Mouse (Mus musculus) hindbrain, postnatal 0 days (tissue): Measurements from ENCODE around the gene Rgs6. TPM values are rescaled to one million over a fixed set of nuclear protein-coding genes. Genes with fewer than 3 reads are reported as not detected.

Source experiments
- ATAC-seq: fragments of 200-750 bp; cut with Nextera tagmentation; 2 replicates; pipeline ENCODE4 v1.8.0; 2017; ENCODE audit warnings: mild to moderate bottlenecking, moderate TSS enrichment, moderate library complexity
- DNase-seq: peaks from one replicate; pipeline ENCODE4 v3.0.0-alpha.2; 2015; ENCODE audit warnings: low spot score
- H3K27ac ChIP-seq: fragments of 300-500 bp; sonication (generic); 2 replicates; pipeline ENCODE4 v1.5.1; 2014; ENCODE audit warnings: mild to moderate bottlenecking
- H3K27me3 ChIP-seq: fragments of 300-500 bp; sonication (generic); 2 replicates; pipeline ENCODE4 v1.6.1; 2014; ENCODE audit warnings: low read length, mixed read lengths; ENCODE audit not compliant: insufficient read depth
- H3K36me3 ChIP-seq: fragments of 300-500 bp; sonication (generic); 2 replicates; pipeline ENCODE4 v1.6.1; 2014; ENCODE audit warnings: low read length, mixed read lengths; ENCODE audit not compliant: insufficient read depth
- H3K4me1 ChIP-seq: fragments of 300-500 bp; sonication (generic); 2 replicates; pipeline ENCODE4 v1.6.1; 2014; ENCODE audit warnings: antibody characterized with exemption, low read length, mixed read lengths; ENCODE audit not compliant: insufficient read depth
- H3K4me2 ChIP-seq: fragments of 300-500 bp; sonication (generic); 2 replicates; pipeline ENCODE4 v1.6.1; 2014; ENCODE audit warnings: low read depth, mild to moderate bottlenecking, low read length, moderate library complexity, mixed read lengths
- H3K4me3 ChIP-seq: fragments of 300-500 bp; sonication (generic); 2 replicates; pipeline ENCODE4 v1.5.1; 2014; ENCODE audit warnings: low read length
- H3K9ac ChIP-seq: fragments of 300-500 bp; sonication (generic); replicated peaks from 2 replicates; pipeline ENCODE4 v1.6.1; 2014; ENCODE audit warnings: mild to moderate bottlenecking, low read length, moderate library complexity, mixed read lengths
- H3K9me3 ChIP-seq: fragments of 300-500 bp; sonication (generic); 2 replicates; pipeline ENCODE4 v1.6.1; 2016; ENCODE audit warnings: low read length, mixed read lengths
- CTCF ChIP-seq: IDR thresholded peaks from 2 replicates; pipeline ENCODE4 v1.5.1; 2016; ENCODE audit warnings: antibody characterized with exemption, control low read depth, low read depth
- WGBS: fragments of 180-500 bp; shearing (Covaris S2); extraction: QIAGEN DNeasy Blood & Tissue Kit; methylation state at CpG from one replicate; pipeline ENCODE4 v1.1.7; 2014; 5-methylcytosine and 5-hydroxymethylcytosine counted together
- polyA plus RNA-seq: library from polyadenylated mRNA; unstranded; fragments of >200 nt; fragmentation: Nextera tagmentation; extraction: Ambion mirVana; gene quantifications from 2 replicates; pipeline ENCODE4 v1.2.1, GENCODE M21; 2015
- total RNA-seq: library from RNA; depleted of rRNA; stranded (reverse); fragments of >200 nt; gene quantifications from 2 replicates; pipeline ENCODE4 v1.2.3, GENCODE M21; 2014

The Rgs6 gene
- total and polyA plus RNA-seq, 2 experiments from 2014 or later, result 14.3 to 16.4 TPM

DNA sequence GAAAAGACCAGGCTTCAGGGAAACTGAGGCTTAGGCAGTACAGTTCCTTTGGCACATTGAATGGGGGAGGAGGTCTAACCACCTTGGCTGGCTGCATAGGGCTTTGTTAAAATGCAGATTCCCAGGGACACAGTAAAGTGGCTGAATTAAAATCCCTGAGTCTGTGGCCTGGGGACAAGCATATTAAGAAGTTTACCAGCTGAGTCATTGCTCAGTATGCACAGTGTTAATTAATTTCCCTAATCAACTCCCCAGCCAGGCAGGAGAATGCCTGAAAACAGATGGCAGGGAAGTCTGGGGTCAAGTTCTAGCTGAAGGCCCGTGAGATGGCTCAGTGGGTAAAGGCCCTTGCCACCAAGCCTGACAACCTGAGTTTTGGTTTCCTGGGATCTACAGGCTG lies 15.2 kb downstream of the Rgs6 start:
- H3K4me3 ChIP-seq, result no peak overlapping the region
- DNase-seq, result no peak
- TF ChIP-seq CTCF, result no peak
- no peaks in the 10 kb centered on the region for H3K4me1 ChIP-seq
- WGBS, result 30% methylated on average over 1 of the region's 1 CpGs
- H3K9me3 ChIP-seq, result no peaks in the 10 kb centered on the region
- no peak overlapping the region for H3K9ac ChIP-seq
- H3K27ac ChIP-seq, result no peak overlapping the region
- no peaks in the 10 kb centered on the region for H3K27me3 ChIP-seq
- H3K4me2 ChIP-seq, result no peak overlapping the region
- no peak for ATAC-seq
- no peaks in the 10 kb centered on the region for H3K36me3 ChIP-seq

DNA sequence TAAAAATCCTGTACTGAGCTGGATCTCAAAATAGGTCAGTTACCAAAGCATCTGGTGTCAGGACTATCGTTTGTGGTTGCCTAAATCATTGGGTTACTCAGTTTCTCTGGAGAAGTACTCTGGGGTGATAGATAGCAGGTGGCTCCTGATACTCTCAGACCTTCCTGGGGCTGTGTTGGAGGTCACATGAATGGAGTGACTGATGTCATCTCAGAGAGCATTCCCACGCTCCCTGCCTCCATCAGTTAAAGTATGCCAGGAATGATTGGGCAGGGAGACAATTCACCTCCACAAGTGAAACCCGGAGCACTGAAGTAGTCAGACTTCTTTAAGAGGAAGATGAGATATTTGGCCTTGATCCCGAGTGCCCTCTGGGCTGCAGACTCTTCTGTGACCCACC lies 15.9 kb downstream of the Rgs6 start:
- TF ChIP-seq CTCF, result no peak
- H3K4me1 ChIP-seq, result no peaks in the 10 kb centered on the region
- H3K4me3 ChIP-seq, result no peak overlapping the region
- no peaks in the 10 kb centered on the region for H3K36me3 ChIP-seq
- no peak overlapping the region for H3K27ac ChIP-seq
- no peak overlapping the region for H3K4me2 ChIP-seq
- no peak for ATAC-seq
- no peaks in the 10 kb centered on the region for H3K27me3 ChIP-seq
- WGBS, result 71% methylated on average over 4 of the region's 4 CpGs
- no peak for DNase-seq
- H3K9ac ChIP-seq, result no peak overlapping the region
- H3K9me3 ChIP-seq, result no peaks in the 10 kb centered on the region

DNA sequence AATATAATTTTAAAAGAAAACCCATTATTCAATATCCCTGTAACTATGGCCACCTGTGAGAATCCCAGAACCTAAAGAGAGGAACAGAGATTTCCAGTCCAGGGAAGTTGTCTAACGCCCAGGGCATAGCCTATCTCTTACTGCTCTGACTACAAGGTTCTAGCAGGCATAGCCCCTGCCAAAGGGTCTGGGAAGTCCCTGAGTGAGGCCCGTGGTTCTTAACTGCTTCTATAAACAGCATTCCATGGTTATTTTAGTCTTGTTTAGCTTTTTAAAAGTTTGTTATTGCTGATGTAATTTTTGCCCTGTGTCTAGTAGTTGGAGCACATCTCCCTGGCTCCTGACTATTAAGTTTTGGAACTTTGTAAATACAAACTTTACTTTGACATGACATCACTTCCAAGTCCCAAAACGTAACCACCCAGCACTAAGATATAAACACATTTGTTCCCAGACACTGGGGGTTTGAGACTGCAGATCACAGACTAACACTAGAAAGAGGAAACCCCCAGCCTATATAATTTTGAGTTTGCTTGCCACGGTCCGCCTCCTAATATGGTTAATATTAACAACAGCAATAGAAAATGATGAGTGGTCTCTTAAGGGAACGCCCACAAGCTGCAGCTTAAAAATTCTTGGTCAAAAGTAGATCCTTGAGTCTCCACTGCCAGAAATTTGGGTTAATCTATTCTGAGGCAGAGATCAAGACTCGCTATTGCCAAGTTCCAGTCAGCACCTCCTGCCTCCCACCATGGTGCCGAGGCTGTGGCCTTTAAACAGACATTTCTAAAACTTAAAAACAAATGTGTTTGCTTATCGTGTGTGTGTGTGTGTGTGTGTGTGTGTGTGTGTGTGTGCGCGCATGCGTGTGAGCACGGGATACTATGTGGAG lies 24.9 kb downstream of the Rgs6 start:
- H3K4me3 ChIP-seq, result no peak overlapping the region
- ATAC-seq (no peak), DNase-seq (no peak)
- no peaks in the 10 kb centered on the region for H3K36me3 ChIP-seq
- H3K4me1 ChIP-seq, result no peaks in the 10 kb centered on the region
- H3K27ac ChIP-seq, result no peak overlapping the region
- H3K4me2 ChIP-seq, result no peak overlapping the region
- WGBS, result 85% methylated on average over 13 of the region's 13 CpGs
- TF ChIP-seq CTCF, result no peak
- no peaks in the 10 kb centered on the region for H3K9me3 ChIP-seq
- H3K9ac ChIP-seq, result no peak overlapping the region
- H3K27me3 ChIP-seq, result peaks cover 6% of the 10 kb centered on the region; the same call in 1 of the 2 replicates

DNA sequence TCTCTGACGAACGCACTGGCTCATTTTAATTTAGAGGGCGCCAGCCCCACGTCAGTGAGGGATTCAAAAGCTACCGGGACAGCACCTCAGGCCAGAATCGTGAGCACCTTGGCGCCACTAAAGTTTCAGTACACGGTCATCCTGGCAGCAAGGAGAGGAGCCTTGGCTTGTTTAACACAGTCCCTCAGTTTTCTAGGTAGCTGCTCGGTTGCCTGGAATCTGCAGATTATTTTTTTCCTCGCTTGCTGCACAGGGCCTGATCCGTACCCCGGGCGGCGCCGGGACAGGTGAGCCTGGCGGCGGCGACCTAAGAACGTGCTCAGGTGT lies 28.4 kb downstream of the Rgs6 start:
- no peaks in the 10 kb centered on the region for H3K4me1 ChIP-seq
- H3K27me3 ChIP-seq, result peaks cover 9% of the 10 kb centered on the region; the same call in 1 of the 2 replicates
- peak overlapping the region; percentile 97 for H3K4me2 ChIP-seq
- H3K9ac ChIP-seq, result peak overlapping the region; percentile 59
- ATAC-seq (no peak), DNase-seq (peak; percentile 36)
- 2% methylated on average over 19 of the region's 19 CpGs for WGBS
- TF ChIP-seq CTCF, result no peak
- peak overlapping the region; percentile 62 for H3K4me3 ChIP-seq
- H3K9me3 ChIP-seq, result no peaks in the 10 kb centered on the region
- no peak overlapping the region for H3K27ac ChIP-seq
- no peaks in the 10 kb centered on the region for H3K36me3 ChIP-seq

DNA sequence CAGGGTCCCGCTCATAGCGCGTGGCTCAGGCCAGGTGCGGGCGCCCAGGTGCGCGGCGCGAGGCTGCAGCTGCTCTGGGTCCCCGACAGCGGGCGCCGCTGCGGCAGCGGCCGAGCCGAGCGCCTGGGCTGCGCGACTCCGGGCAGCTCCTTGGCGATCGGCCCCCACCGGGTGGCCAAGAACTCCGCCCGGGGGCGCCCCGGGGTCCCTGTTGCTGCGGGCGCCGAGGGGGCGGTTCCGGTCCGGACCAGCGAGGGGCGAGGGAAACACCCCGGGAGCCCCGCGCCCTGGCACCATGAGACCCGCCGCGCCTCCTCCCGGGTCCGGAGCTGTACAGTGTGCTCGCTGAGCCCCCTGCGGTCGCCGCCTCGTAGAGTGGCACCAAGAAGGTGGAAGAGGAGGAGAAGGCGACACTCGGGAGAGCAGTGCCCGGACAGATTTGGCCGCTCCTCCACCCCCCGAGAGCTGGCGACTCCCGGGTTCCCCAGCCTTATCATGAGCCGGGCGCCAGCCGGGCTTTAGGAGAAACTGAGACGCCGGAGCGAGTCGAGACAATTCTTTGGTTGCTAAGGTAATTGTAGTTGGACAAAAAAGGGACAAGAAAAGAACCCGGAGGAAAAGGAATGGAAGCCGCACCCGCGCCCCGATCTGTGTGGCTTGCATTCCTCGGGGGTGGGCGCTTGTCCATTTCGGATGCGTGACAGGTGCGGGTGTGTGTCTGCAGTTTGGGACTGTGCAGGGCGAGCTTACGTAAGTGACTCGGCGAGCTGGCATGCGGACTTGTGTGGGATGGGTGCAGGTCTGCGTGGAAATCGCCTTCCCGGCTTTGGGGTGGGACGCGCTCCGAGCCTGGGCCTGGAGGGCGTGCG lies 29.0 kb downstream of the Rgs6 start:
- DNase-seq, result peak; percentile 69
- Histone ChIP-seq H3K4me1 (no peaks in the 10 kb centered on the region), H3K36me3 (no peaks in the 10 kb centered on the region), H3K27ac (no peak overlapping the region), H3K9me3 (no peaks in the 10 kb centered on the region), H3K4me2 (peak overlapping the region; percentile 97), H3K27me3 (peaks cover 9% of the 10 kb centered on the region; the same call in 1 of the 2 replicates), H3K9ac (peak overlapping the region; percentile 59), H3K4me3 (peak overlapping the region; percentile 62)
- WGBS, result under 1% methylated on average over 77 of the region's 86 CpGs
- TF ChIP-seq CTCF, result no peak; the same call in 1 of the 2 replicates
- peak; percentile 79 for ATAC-seq

DNA sequence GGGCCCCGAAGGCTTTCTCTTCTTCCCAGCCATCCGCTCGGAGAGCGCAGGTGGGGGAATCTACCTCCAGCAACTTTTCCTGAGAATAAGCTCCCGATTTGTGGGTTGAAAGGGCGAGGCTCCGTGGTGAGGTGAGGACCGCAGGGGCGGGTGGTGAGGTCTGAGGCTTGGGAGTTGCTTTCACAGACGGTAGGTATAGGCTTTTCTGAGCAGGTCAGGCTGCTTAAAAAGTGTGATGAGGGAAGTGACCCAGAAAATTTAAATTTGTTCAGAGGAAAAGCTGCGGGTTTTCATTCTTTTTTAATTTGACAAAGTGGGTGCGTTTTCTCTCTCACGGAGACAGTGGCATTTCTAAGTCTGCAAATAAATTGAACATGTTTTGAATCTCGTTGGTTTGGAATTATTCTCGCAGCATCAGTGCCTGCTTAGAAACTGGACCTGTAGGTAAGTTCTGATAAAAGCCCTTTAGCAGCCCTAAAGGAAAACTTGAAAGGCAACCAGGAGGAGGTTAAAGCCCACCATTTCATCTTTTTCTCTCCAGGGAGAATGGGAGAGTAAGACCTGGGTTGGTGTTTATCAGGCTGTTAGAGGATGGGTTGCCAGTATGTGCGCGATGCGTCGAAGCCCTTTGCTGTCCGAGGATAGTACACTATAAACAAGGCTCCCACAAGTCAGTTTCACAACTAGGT lies 29.7 kb downstream of the Rgs6 start:
- DNase-seq (no peak), ATAC-seq (no peak)
- Histone ChIP-seq H3K9ac (peak overlapping the region; percentile 59), H3K9me3 (no peaks in the 10 kb centered on the region), H3K27me3 (peaks cover 9% of the 10 kb centered on the region; the same call in 1 of the 2 replicates), H3K4me2 (peak overlapping the region; percentile 97), H3K4me1 (no peaks in the 10 kb centered on the region), H3K36me3 (no peaks in the 10 kb centered on the region), H3K4me3 (peak overlapping the region; percentile 62), H3K27ac (no peak overlapping the region)
- 21% methylated on average over 20 of the region's 20 CpGs for WGBS
- no peak for TF ChIP-seq CTCF
